Mouse (Mus musculus) embryonic fibroblast, embryonic 13.5 days (primary cell): Measurements from ENCODE around the gene Socs3.

Experiments
- CTCF ChIP-seq: IDR thresholded peaks from 2 replicates; pipeline ENCODE4 v1.5.1; 2011; ENCODE audit warnings: mild to moderate bottlenecking, control low read depth, low read length, moderate library complexity, borderline replicate concordance; ENCODE audit not compliant: insufficient read depth
- POLR2A ChIP-seq: IDR thresholded peaks from 2 replicates; pipeline ENCODE4 v1.6.1; 2011; ENCODE audit warnings: low read depth, mild to moderate bottlenecking, control low read depth, low read length, moderate library complexity

DNA sequence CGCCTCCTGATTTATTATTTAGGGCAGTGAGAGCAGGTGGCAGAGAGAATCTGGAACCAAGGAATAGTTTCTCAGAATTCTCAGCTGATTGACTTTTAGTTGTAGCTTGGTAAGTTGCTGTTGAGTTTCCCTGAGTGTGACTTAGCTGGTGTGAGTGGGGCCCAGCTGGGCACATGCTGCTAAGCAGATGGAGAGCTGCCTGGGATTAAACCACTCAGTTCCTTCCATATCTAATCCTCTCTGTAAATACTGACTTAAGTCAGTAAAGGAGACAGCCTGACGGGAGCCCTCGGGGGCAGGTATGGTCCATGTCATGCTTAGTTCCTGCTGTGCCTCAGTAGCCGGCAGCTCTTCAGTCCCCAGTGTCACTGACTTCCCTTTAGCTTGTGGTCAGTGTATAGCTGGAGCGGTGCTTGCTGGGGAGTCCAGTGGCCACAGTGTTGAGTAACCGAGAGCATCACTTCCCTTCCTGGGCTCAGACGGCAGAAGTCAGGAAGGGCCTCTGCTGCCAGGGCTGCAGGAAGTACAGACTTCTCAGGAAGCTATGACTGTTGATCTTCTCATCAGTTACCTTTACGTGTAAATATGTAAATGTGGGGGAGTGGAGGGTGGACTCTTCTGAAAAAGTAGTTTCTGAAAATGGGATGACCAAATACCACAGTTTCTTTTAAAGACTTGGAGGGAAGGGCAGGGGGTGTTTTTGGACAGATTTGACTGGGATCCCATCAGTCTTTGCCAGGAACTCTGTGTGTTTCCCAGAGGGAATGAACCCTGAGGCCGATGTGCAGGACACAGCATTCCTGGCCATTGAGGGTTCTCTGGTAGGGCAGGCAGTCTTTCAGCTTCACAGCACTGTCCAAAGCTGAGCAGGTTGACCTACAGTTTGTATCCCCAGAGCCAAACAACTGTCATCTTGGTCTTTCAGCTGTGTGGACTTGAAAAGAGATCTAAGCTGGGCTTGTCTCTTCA, 21.9 kb upstream of the Socs3 start:
- TF ChIP-seq CTCF (no peak), POLR2A (no peak)
